In genomic region chr7:25402671-25403101, GRCm38 (mm10) we compare ENCODE assay signal across 8 mouse cellular contexts. TPM values are rescaled to one million over a fixed set of nuclear protein-coding genes. Genes with fewer than 3 reads are reported as not detected.
DNase-seq lines count a peak whose midpoint lies in the region; ATAC-seq and TF ChIP-seq lines count a peak whose summit lies in the region.

No protein-coding gene starts in this region.

- no peaks in the 10 kb centered on the region for H3K9me3 ChIP-seq in heart, embryonic 12.5 days (replicated peaks)
- H3K9me3 ChIP-seq in ES-E14 (ENCODE audit: control insufficient read depth, insufficient read depth, low read depth, low read length) = no peaks in the 10 kb centered on the region
- H3K9me3 ChIP-seq in forebrain, embryonic 13.5 days (replicated peaks) = no peaks in the 10 kb centered on the region

- no peaks in the 10 kb centered on the region for H3K27me3 ChIP-seq in heart, embryonic 12.5 days (replicated peaks)
- no peaks in the 10 kb centered on the region for H3K27me3 ChIP-seq in forebrain, embryonic 13.5 days

- H3K4me2 ChIP-seq in heart, embryonic 12.5 days = no peak overlapping the region
- no peak overlapping the region for H3K4me2 ChIP-seq in forebrain, embryonic 13.5 days

- H3K4me1 ChIP-seq in heart, embryonic 12.5 days (replicated peaks) = peaks cover 6% of the 10 kb centered on the region; the same call in 1 of the 2 replicates
- H3K4me1 ChIP-seq in ES-E14 (ENCODE audit: control insufficient read depth in 2 of 2, insufficient read depth in 2 of 2, low read length in 2 of 2, poor library complexity in 1 of 2) = peaks cover 0 to 6% of the 10 kb centered on the region in 2 experiments; a peak in 2 of 4 replicates
- 0 out of 2 replicates have a peak, but pooled peaks cover 2% of the 10 kb centered on the region for H3K4me1 ChIP-seq in lung, adult 2 months (ENCODE audit: control insufficient read depth, insufficient read depth, low read length)
- H3K4me1 ChIP-seq in forebrain, embryonic 13.5 days = no peaks in the 10 kb centered on the region

- H3K27ac ChIP-seq in heart, embryonic 12.5 days (ENCODE audit: poor library complexity, severe bottlenecking) = no peak overlapping the region
- H3K27ac ChIP-seq in ES-E14 (ENCODE audit: insufficient read depth, low read depth, low read length, poor library complexity, severe bottlenecking) = no peak overlapping the region
- no peak overlapping the region for H3K27ac ChIP-seq in forebrain, embryonic 13.5 days

- DNase-seq in heart, adult 8-10 months (ENCODE audit: low spot score) = no peak
- peak; percentile 91 for DNase-seq in ES-E14 (ENCODE audit: low read depth, low spot score)
- peak; percentile 46 for DNase-seq in cerebellum, adult 9-11 months
- DNase-seq in kidney, adult 11 months = peak; percentile 76
- no peak for DNase-seq in lung, adult 2 months
- peak; percentile 60 for DNase-seq in thymus, postnatal 0 days (ENCODE audit: low spot score)

- no peak overlapping the region for H3K4me3 ChIP-seq in heart, embryonic 12.5 days
- H3K4me3 ChIP-seq in ES-E14 (ENCODE audit: insufficient read depth in 1 of 2, low read depth in 1 of 2, low read length in 2 of 2, poor library complexity in 1 of 2, severe bottlenecking in 1 of 2) = no peak overlapping the region
- H3K4me3 ChIP-seq in lung, adult 2 months (replicated peaks; ENCODE audit: extremely low read depth, low read depth, low read length) = no peak overlapping the region
- no peak overlapping the region for H3K4me3 ChIP-seq in forebrain, embryonic 13.5 days

- 5% methylated on average over 2 of the region's 2 CpGs for WGBS in heart, embryonic 12.5 days
- WGBS in lung, adult 2 months = 2% methylated on average over 2 of the region's 2 CpGs
- WGBS in forebrain, embryonic 13.5 days = 0% methylated on average over 2 of the region's 2 CpGs

- in situ Hi-C loops in ES-E14 (cut with MboI; ENCODE audit: low sequenced_read_pairs in 2 of 2, unreplicated experiment in 2 of 2) = no loop called here

- ATAC-seq in heart, embryonic 12.5 days (ENCODE audit: insufficient number of reproducible peaks, low FRiP score) = peak; percentile 29; the same call in 1 of the 2 replicates
- no peak for ATAC-seq in forebrain, embryonic 13.5 days

- H3K9ac ChIP-seq in heart, embryonic 12.5 days = no peak overlapping the region
- no peak overlapping the region for H3K9ac ChIP-seq in ES-E14 (ENCODE audit: insufficient read depth, low read depth, low read length, poor library complexity, severe bottlenecking)
- H3K9ac ChIP-seq in forebrain, embryonic 13.5 days = no peak overlapping the region

- H3K36me3 ChIP-seq in heart, embryonic 12.5 days = no peaks in the 10 kb centered on the region
- H3K36me3 ChIP-seq in ES-E14 (ENCODE audit: control insufficient read depth, insufficient read depth, low read length, poor library complexity, severe bottlenecking) = no peaks in the 10 kb centered on the region
- H3K36me3 ChIP-seq in forebrain, embryonic 13.5 days (ENCODE audit: poor library complexity, severe bottlenecking) = no peaks in the 10 kb centered on the region

- TF ChIP-seq POLR2A in lung, adult 2 months (IDR thresholded peaks at IDR 0.05; ENCODE audit: borderline replicate concordance, extremely low read depth, low read depth, low read length) = no peak

- peak; percentile 79 for TF ChIP-seq CTCF in lung, adult 2 months (IDR thresholded peaks at IDR 0.05; ENCODE audit: insufficient read depth, low read length)

TF ChIP-seq in ES-E14, 5 proteins besides CTCF, POLR2A, EP300 and RAD21:
- TF ChIP-seq ZNF384 (IDR thresholded peaks at IDR 0.05; ENCODE audit: low read depth, low read length) = no peak
- TF ChIP-seq MAFK (IDR thresholded peaks at IDR 0.05; ENCODE audit: insufficient read depth, low read depth, low read length) = no peak
- no peak for TF ChIP-seq CHD2 (IDR thresholded peaks at IDR 0.05; ENCODE audit: low read depth, low read length)
- TF ChIP-seq ZC3H11A (IDR thresholded peaks at IDR 0.05; ENCODE audit: borderline replicate concordance, low read depth, low read length) = no peak
- TF ChIP-seq HCFC1 (IDR thresholded peaks at IDR 0.05; ENCODE audit: borderline replicate concordance, insufficient read depth, low read length) = no peak

RNA-seq across cellular contexts. Expression of gene Lipe, which starts 4.2 kb away (rescaled TPM):
- polyA plus RNA-seq in heart, embryonic 12.5 days (2016; fragmentation: Nextera tagmentation; extraction: Ambion mirVana) = 4.1 and 5.9 TPM in 2 replicates
- total RNA-seq in heart, adult 8-10 months (2022) = 10 to 100 TPM; 34.3 to 45.6 (median 40.1) TPM
- total RNA-seq in ES-E14 (2012; rRNA removed) = 3.8 and 4.7 TPM in 2 replicates
- polyA plus RNA-seq in lung, adult 2 months (2012; rRNA removed) = 90.2 and 103 TPM in 2 replicates
- polyA plus RNA-seq in thymus, postnatal 0 days (2015; fragmentation: Nextera tagmentation; extraction: Ambion mirVana) = 7.5 and 8.4 TPM in 2 replicates
- 10.6 and 11.9 TPM in 2 replicates for polyA plus RNA-seq in forebrain, embryonic 13.5 days (2015; fragmentation: Nextera tagmentation; extraction: Ambion mirVana)

RNA-seq across cellular contexts. Expression of gene Cxcl17, which starts 10.0 kb away (rescaled TPM):
- not detected in 2 replicates for polyA plus RNA-seq in heart, embryonic 12.5 days (2016; fragmentation: Nextera tagmentation; extraction: Ambion mirVana)
- total RNA-seq in heart, adult 8-10 months (2022) = not detected
- 0.31 TPM in 1 of 2 replicates, not detected in the other for total RNA-seq in ES-E14 (2012; rRNA removed)
- 41.1 and 48.0 TPM in 2 replicates for polyA plus RNA-seq in lung, adult 2 months (2012; rRNA removed)
- polyA plus RNA-seq in thymus, postnatal 0 days (2015; fragmentation: Nextera tagmentation; extraction: Ambion mirVana) = 1.0 and 2.0 TPM in 2 replicates
- 0.40 and 0.45 TPM in 2 replicates for polyA plus RNA-seq in forebrain, embryonic 13.5 days (2015; fragmentation: Nextera tagmentation; extraction: Ambion mirVana)

RNA-seq across cellular contexts. Expression of gene Cnfn, which starts 33.2 kb away (rescaled TPM):
- not detected in 2 replicates for polyA plus RNA-seq in heart, embryonic 12.5 days (2016; fragmentation: Nextera tagmentation; extraction: Ambion mirVana)
- not detected for total RNA-seq in heart, adult 8-10 months (2022)
- total RNA-seq in ES-E14 (2012; rRNA removed) = not detected in 2 replicates
- 0.53 and 1,347 TPM in 2 replicates for polyA plus RNA-seq in lung, adult 2 months (2012; rRNA removed)
- 4.1 and 11.4 TPM in 2 replicates for polyA plus RNA-seq in thymus, postnatal 0 days (2015; fragmentation: Nextera tagmentation; extraction: Ambion mirVana)
- not detected in 2 replicates for polyA plus RNA-seq in forebrain, embryonic 13.5 days (2015; fragmentation: Nextera tagmentation; extraction: Ambion mirVana)

Comparison
In these comparisons a context has a peak if more than half of its experiments do, and no peak if none do; other contexts are left out.
1. DNase-seq: peak in ES-E14 (single experiment), cerebellum, adult 9-11 months (single experiment), kidney, adult 11 months (single experiment) and thymus, postnatal 0 days (single experiment); none in heart, adult 8-10 months (single experiment) and lung, adult 2 months (single experiment).
2. RNA of gene Cxcl17, which starts 10.0 kb away (polyA plus RNA-seq): 41.1 to 48.0 TPM in lung, adult 2 months; 1.0 to 2.0 TPM in thymus, postnatal 0 days, 0.40 to 0.45 TPM in forebrain, embryonic 13.5 days and not detected in heart, embryonic 12.5 days; every median in the first group is over 10 times any median in the second.